Mouse (Mus musculus) CD4-positive, CD25-positive, alpha-beta regulatory T cell, adult 4 months (primary cell): ENCODE measurements around the gene Sphk2. TPM values are rescaled to one million over a fixed set of nuclear protein-coding genes. Genes with fewer than 3 reads are reported as not detected.

Source experiments
- ATAC-seq: one replicate; pipeline ENCODE4 v1.8.0; 2017
- polyA plus RNA-seq, 2 experiments: library from polyadenylated mRNA; unstranded; fragments of 100-300 nt; shearing (Covaris generic); gene quantifications; one replicate each; pipeline ENCODE4 v1.2.1; 2017

The Sphk2 gene
- polyA plus RNA-seq, result 10 to 100 TPM; 15.2 to 21.1 TPM

GRCm38 (mm10) chr7:45717918-45718297 lies at the start of gene Sphk2:
Sphk2 (minus strand) TSS chr7:45718002.
- ATAC-seq, result peak; percentile 72

GRCm38 (mm10) chr7:45767500-45767899 lies 49.7 kb upstream of the Sphk2 start:
- no peak for ATAC-seq

- no peak for ATAC-seq
Measured at GRCm38 (mm10) chr7:45766764-45767163, 49.0 kb upstream of the Sphk2 start.

- ATAC-seq, result peak; percentile 96
Measured at GRCm38 (mm10) chr7:45765995-45766394, 48.2 kb upstream of the Sphk2 start.

GRCm38 (mm10) chr7:45760151-45760550 lies 42.3 kb upstream of the Sphk2 start:
- no peak for ATAC-seq

- no peak for ATAC-seq
Measured at GRCm38 (mm10) chr7:45759400-45759799, 41.6 kb upstream of the Sphk2 start.

GRCm38 (mm10) chr7:45755703-45756102 lies 37.9 kb upstream of the Sphk2 start:
- ATAC-seq, result no peak

GRCm38 (mm10) chr7:45750162-45750561 lies 32.4 kb upstream of the Sphk2 start:
- no peak for ATAC-seq

GRCm38 (mm10) chr7:45749401-45749800 lies 31.6 kb upstream of the Sphk2 start:
- no peak for ATAC-seq

- no peak for ATAC-seq
Measured at GRCm38 (mm10) chr7:45748110-45748509, 30.3 kb upstream of the Sphk2 start.

- no peak for ATAC-seq
Measured at GRCm38 (mm10) chr7:45747450-45747849, 29.6 kb upstream of the Sphk2 start.

GRCm38 (mm10) chr7:45746518-45746917 lies 28.7 kb upstream of the Sphk2 start:
- ATAC-seq, result no peak

- ATAC-seq, result no peak
Measured at GRCm38 (mm10) chr7:45744387-45744786, 26.6 kb upstream of the Sphk2 start.

GRCm38 (mm10) chr7:45742338-45742737 lies 24.5 kb upstream of the Sphk2 start:
- ATAC-seq, result peak; percentile 56

GRCm38 (mm10) chr7:45741777-45742176 lies 24.0 kb upstream of the Sphk2 start:
- peak; percentile 89 for ATAC-seq

GRCm38 (mm10) chr7:45741308-45741707 lies 23.5 kb upstream of the Sphk2 start:
- no peak for ATAC-seq

- no peak for ATAC-seq
Measured at GRCm38 (mm10) chr7:45739820-45740219, 22.0 kb upstream of the Sphk2 start.

- ATAC-seq, result peak; percentile 66
Measured at GRCm38 (mm10) chr7:45739162-45739763, 21.5 kb upstream of the Sphk2 start.

GRCm38 (mm10) chr7:45733477-45733876 lies 15.7 kb upstream of the Sphk2 start:
- peak; percentile 99 for ATAC-seq

GRCm38 (mm10) chr7:45730727-45731431 lies 13.1 kb upstream of the Sphk2 start:
- no peak for ATAC-seq

- no peak for ATAC-seq
Measured at GRCm38 (mm10) chr7:45727625-45728024, 9.8 kb upstream of the Sphk2 start.

GRCm38 (mm10) chr7:45726419-45726818 lies 8.6 kb upstream of the Sphk2 start:
- ATAC-seq, result no peak

- ATAC-seq, result no peak
Measured at GRCm38 (mm10) chr7:45725713-45726112, 7.9 kb upstream of the Sphk2 start, which contains the start of gene Spaca4. Spaca4 (minus strand) TSS chr7:45725813.

- ATAC-seq, result no peak
Measured at GRCm38 (mm10) chr7:45725151-45725550, 7.3 kb upstream of the Sphk2 start.
